Comparison of ENCODE assay signal across 15 mouse cellular contexts in the genomic region with DNA sequence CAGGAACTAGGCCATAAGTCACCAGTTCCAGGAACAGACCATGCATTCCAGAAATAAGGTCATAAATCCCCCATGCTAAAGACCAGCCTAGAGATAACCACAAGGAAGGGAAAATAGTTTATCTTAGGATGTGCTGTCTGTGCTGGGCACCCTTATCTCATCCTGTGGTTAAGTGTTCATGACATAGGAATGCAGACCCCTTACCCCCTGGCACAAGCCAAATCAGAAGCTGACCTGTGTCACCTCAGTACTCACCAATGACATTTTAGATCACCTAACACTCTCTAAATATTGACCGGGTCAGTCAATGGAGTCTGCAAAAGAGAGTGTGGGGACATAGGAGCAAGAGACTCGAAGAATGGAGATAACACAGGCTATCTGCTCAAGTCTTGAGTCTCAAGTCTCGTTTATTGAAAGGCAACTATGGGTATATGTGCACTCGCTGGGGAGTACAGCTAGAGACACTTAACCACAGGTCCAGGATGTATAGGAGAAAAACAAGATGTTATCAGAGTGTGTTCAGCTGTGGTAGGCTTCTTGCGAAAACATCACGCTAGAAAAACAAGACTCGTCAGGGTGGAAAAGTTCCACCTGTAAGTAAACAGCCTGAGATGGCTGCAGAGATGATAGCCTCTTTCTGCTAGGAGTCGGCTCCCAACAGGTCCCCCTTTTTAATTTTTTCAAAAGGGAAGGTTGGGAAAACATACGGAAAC. TPM values are rescaled to one million over a fixed set of nuclear protein-coding genes. Genes with fewer than 3 reads are reported as not detected.
A peak's percentile ranks its signal among the peaks of the same experiment; 100 is the strongest.
DNase-seq lines count a peak whose midpoint lies in the region; ATAC-seq and TF ChIP-seq lines count a peak whose summit lies in the region.
"Had no signal": no experiment of that assay in that cellular context is flagged by ENCODE, and none has a peak within 500 bp of the region (broad histone marks: within the 10 kb centered on the region; RNA-seq: fewer than 3 reads in every experiment).

No protein-coding gene starts in this region.

- no peak for ATAC-seq in heart, embryonic 12.5 days (ENCODE audit: insufficient number of reproducible peaks, low FRiP score)
- ATAC-seq: forebrain, embryonic 14.5 days had no signal

- H3K4me3 ChIP-seq in heart, embryonic 12.5 days, result no peak overlapping the region
- H3K4me3 ChIP-seq in embryonic fibroblast, embryonic 13.5 days (ENCODE audit: insufficient read depth, low read length), result no peak overlapping the region
- H3K4me3 ChIP-seq in small intestine, adult 2 months (ENCODE audit: low read depth, low read length), result no peak overlapping the region
- H3K4me3 ChIP-seq in embryonic facial prominence, embryonic 10.5 days, result no peak overlapping the region
- H3K4me3 ChIP-seq: limb, embryonic 15.5 days; midbrain, embryonic 10.5 days had no signal

- WGBS in heart, embryonic 12.5 days, result 39% methylated on average over 9 of the region's 9 CpGs
- WGBS in small intestine, adult 2 months, result 70% methylated on average over 9 of the region's 9 CpGs
- WGBS in embryonic facial prominence, embryonic 10.5 days, result 84% methylated on average over 9 of the region's 9 CpGs

- peaks cover 16% of the 10 kb centered on the region for H3K4me1 ChIP-seq in heart, embryonic 12.5 days (replicated peaks)
- H3K4me1 ChIP-seq in embryonic fibroblast, embryonic 13.5 days (ENCODE audit: control insufficient read depth, insufficient read depth, low read length), result peaks cover 2% of the 10 kb centered on the region
- peaks cover 9% of the 10 kb centered on the region for H3K4me1 ChIP-seq in small intestine, adult 2 months (ENCODE audit: control insufficient read depth, insufficient read depth, insufficient read length, low read length)
- H3K4me1 ChIP-seq in embryonic facial prominence, embryonic 10.5 days, result no peaks in the 10 kb centered on the region
- H3K4me1 ChIP-seq: limb, embryonic 15.5 days; midbrain, embryonic 10.5 days had no signal

- no peak for TF ChIP-seq POLR2A in embryonic fibroblast, embryonic 13.5 days (IDR thresholded peaks at IDR 0.05; ENCODE audit: low read depth, low read length)
- no peak for TF ChIP-seq POLR2A in small intestine, adult 2 months (IDR thresholded peaks at IDR 0.05; ENCODE audit: low read depth, low read length)

- H3K9ac ChIP-seq in heart, embryonic 12.5 days, result no peak overlapping the region
- H3K9ac ChIP-seq: limb, embryonic 15.5 days had no signal

- no peak for DNase-seq in heart, adult 18-20 months
- DNase-seq in B cell, adult 2 months, result peak; percentile 27 to 34
- DNase-seq in embryonic facial prominence, embryonic 10.5 days (ENCODE audit: low spot score), result no peak
- no peak for DNase-seq in cerebellum, adult 8-10 months
- no peak for DNase-seq in Muller cell, postnatal 12 days (ENCODE audit: inconsistent ontology term)
- DNase-seq: embryo, embryonic 11 days; heart, postnatal 36 days; right cerebral cortex, postnatal 25 days had no signal

- peaks cover 7% of the 10 kb centered on the region; the same call in 1 of the 2 replicates for H3K9me3 ChIP-seq in heart, embryonic 12.5 days (replicated peaks)
- 0 out of 2 replicates have a peak, but pooled peaks cover 2% of the 10 kb centered on the region for H3K9me3 ChIP-seq in embryonic facial prominence, embryonic 10.5 days
- H3K9me3 ChIP-seq: limb, embryonic 15.5 days had no signal

- no peak overlapping the region for H3K4me2 ChIP-seq in heart, embryonic 12.5 days
- H3K4me2 ChIP-seq: limb, embryonic 15.5 days had no signal

- H3K27me3 ChIP-seq in heart, embryonic 12.5 days (replicated peaks), result no peaks in the 10 kb centered on the region
- H3K27me3 ChIP-seq in small intestine, adult 2 months (ENCODE audit: control insufficient read depth, insufficient read depth, low read length), result no peaks in the 10 kb centered on the region
- H3K27me3 ChIP-seq in embryonic facial prominence, embryonic 10.5 days (replicated peaks; ENCODE audit: low read depth, poor library complexity, severe bottlenecking), result no peaks in the 10 kb centered on the region
- H3K27me3 ChIP-seq: limb, embryonic 15.5 days had no signal

- no peaks in the 10 kb centered on the region for H3K36me3 ChIP-seq in heart, embryonic 12.5 days
- H3K36me3 ChIP-seq in small intestine, adult 2 months (ENCODE audit: control insufficient read depth, insufficient read depth, low read length), result no peaks in the 10 kb centered on the region
- H3K36me3 ChIP-seq in embryonic facial prominence, embryonic 10.5 days (replicated peaks), result no peaks in the 10 kb centered on the region
- H3K36me3 ChIP-seq: limb, embryonic 15.5 days; midbrain, embryonic 10.5 days had no signal

- peak overlapping the region; percentile 12; the same call in 1 of the 2 replicates for H3K27ac ChIP-seq in heart, embryonic 12.5 days (ENCODE audit: poor library complexity, severe bottlenecking)
- 0 out of 2 replicates have a peak overlapping the region, but pooled peaks have one; percentile 18 for H3K27ac ChIP-seq in embryonic fibroblast, embryonic 13.5 days (ENCODE audit: insufficient read depth, low read length)
- H3K27ac ChIP-seq in small intestine, adult 2 months (ENCODE audit: insufficient read depth, low read depth, low read length), result peak overlapping the region; percentile 85
- H3K27ac ChIP-seq in embryonic facial prominence, embryonic 10.5 days (replicated peaks), result no peak overlapping the region
- H3K27ac ChIP-seq: limb, embryonic 15.5 days; midbrain, embryonic 10.5 days had no signal

- no peak for TF ChIP-seq CTCF in embryonic fibroblast, embryonic 13.5 days (IDR thresholded peaks at IDR 0.05; ENCODE audit: borderline replicate concordance, insufficient read depth, low read length)
- TF ChIP-seq CTCF in small intestine, adult 2 months (IDR thresholded peaks at IDR 0.05; ENCODE audit: extremely low read depth, insufficient read length, insufficient replicate concordance, low read depth, low read length), result no peak

RNA-seq across cellular contexts. Expression of gene Slfn2, which starts 14.7 kb away (rescaled TPM):
- polyA plus RNA-seq in heart, embryonic 12.5 days (2016; fragmentation: Nextera tagmentation; extraction: Ambion mirVana), result 2.6 and 3.4 TPM in 2 replicates
- 1 to 10 TPM; 3.2 to 5.2 TPM for total RNA-seq in heart, adult 18-20 months (2021)
- polyA plus RNA-seq in embryonic fibroblast, embryonic 13.5 days (2011; ENCODE audit: insufficient read length, low read depth, missing spikeins), result 7.4 and 7.7 TPM in 2 replicates
- polyA plus RNA-seq in small intestine, adult 2 months (2012; rRNA removed), result 3.4 and 4.2 TPM in 2 replicates
- polyA plus RNA-seq in embryonic facial prominence, embryonic 10.5 days (2016; fragmentation: Nextera tagmentation; extraction: Ambion mirVana), result 0.64 and 0.97 TPM in 2 replicates

RNA-seq across cellular contexts. Expression of gene Slfn1, which starts 37.0 kb away (rescaled TPM):
- polyA plus RNA-seq in heart, embryonic 12.5 days (2016; fragmentation: Nextera tagmentation; extraction: Ambion mirVana), result not detected in 2 replicates
- total RNA-seq in heart, adult 18-20 months (2021), result under 1 TPM; 0.22 to 0.85 TPM
- not detected in 2 replicates for polyA plus RNA-seq in embryonic fibroblast, embryonic 13.5 days (2011; ENCODE audit: insufficient read length, low read depth, missing spikeins)
- polyA plus RNA-seq in small intestine, adult 2 months (2012; rRNA removed), result 0.18 and 0.81 TPM in 2 replicates
- not detected in 2 replicates for polyA plus RNA-seq in embryonic facial prominence, embryonic 10.5 days (2016; fragmentation: Nextera tagmentation; extraction: Ambion mirVana)
- polyA plus RNA-seq: forebrain, embryonic 14.5 days; midbrain, embryonic 10.5 days; neural tube, embryonic 14.5 days had no signal

RNA-seq across cellular contexts. Expression of gene Slfn8, which starts 59.0 kb away (rescaled TPM):
- 0.26 and 0.36 TPM in 2 replicates for polyA plus RNA-seq in heart, embryonic 12.5 days (2016; fragmentation: Nextera tagmentation; extraction: Ambion mirVana)
- total RNA-seq in heart, adult 18-20 months (2021), result under 1 TPM; 0.65 to 0.98 TPM
- 2.2 and 4.2 TPM in 2 replicates for polyA plus RNA-seq in embryonic fibroblast, embryonic 13.5 days (2011; ENCODE audit: insufficient read length, low read depth, missing spikeins)
- polyA plus RNA-seq in small intestine, adult 2 months (2012; rRNA removed), result 0.11 and 0.28 TPM in 2 replicates
- polyA plus RNA-seq in embryonic facial prominence, embryonic 10.5 days (2016; fragmentation: Nextera tagmentation; extraction: Ambion mirVana), result 0.11 and 0.14 TPM in 2 replicates

Comparison
In these comparisons a context has a peak if more than half of its experiments do, and no peak if none do; other contexts are left out.
1. DNase-seq: peak in B cell, adult 2 months (2 of 2); none in heart, adult 18-20 months (0 of 2), embryonic facial prominence, embryonic 10.5 days (single experiment), cerebellum, adult 8-10 months (single experiment) and Muller cell, postnatal 12 days (single experiment).